Mouse (Mus musculus): ENCODE measurements around the gene Sidt1.

Gene Sidt1

GRCm38 (mm10) chr16:44332861-44333284 lies at the start of gene Sidt1:
Gene Sidt1, minus strand, starts transcription at chr16:44333196.
- DNase-seq (ENCODE audit: low spot score) = peak; percentile 82

GRCm38 (mm10) chr16:44381578-44381977 lies 48.6 kb upstream of the Sidt1 start:
- DNase-seq (ENCODE audit: low spot score) = no peak

- no peak for DNase-seq (ENCODE audit: low spot score)
Observed at GRCm38 (mm10) chr16:44380006-44380405, 47.0 kb upstream of the Sidt1 start.

- no peak for DNase-seq (ENCODE audit: low spot score)
Observed at GRCm38 (mm10) chr16:44375459-44375858, 42.5 kb upstream of the Sidt1 start.

- DNase-seq (ENCODE audit: low spot score) = no peak
Observed at GRCm38 (mm10) chr16:44365522-44365921, 32.5 kb upstream of the Sidt1 start.

- DNase-seq (ENCODE audit: low spot score) = peak; percentile 50
Observed at GRCm38 (mm10) chr16:44361921-44362890, 29.2 kb upstream of the Sidt1 start.

GRCm38 (mm10) chr16:44357571-44358268 lies 24.7 kb upstream of the Sidt1 start:
- DNase-seq (ENCODE audit: low spot score) = peak; percentile 86

GRCm38 (mm10) chr16:44356291-44356690 lies 23.3 kb upstream of the Sidt1 start:
- no peak for DNase-seq (ENCODE audit: low spot score)

- no peak for DNase-seq (ENCODE audit: low spot score)
Observed at GRCm38 (mm10) chr16:44349801-44350397, 16.9 kb upstream of the Sidt1 start.

GRCm38 (mm10) chr16:44347071-44347901 lies 14.3 kb upstream of the Sidt1 start, which contains the start of gene Spice1:
Gene Spice1, plus strand, starts transcription at chr16:44347121.
- peak; percentile 95 for DNase-seq (ENCODE audit: low spot score)

GRCm38 (mm10) chr16:44337541-44337940 lies 4.5 kb upstream of the Sidt1 start:
- peak; percentile 51 for DNase-seq (ENCODE audit: low spot score)

- no peak for DNase-seq (ENCODE audit: low spot score)
Observed at GRCm38 (mm10) chr16:44331995-44332860, 768 bp downstream of the Sidt1 start.

- DNase-seq (ENCODE audit: low spot score) = no peak
Observed at GRCm38 (mm10) chr16:44331671-44331994, 1.4 kb downstream of the Sidt1 start.

- no peak for DNase-seq (ENCODE audit: low spot score)
Observed at GRCm38 (mm10) chr16:44331154-44331553, 1.8 kb downstream of the Sidt1 start.

- no peak for DNase-seq (ENCODE audit: low spot score)
Observed at GRCm38 (mm10) chr16:44330657-44331056, 2.3 kb downstream of the Sidt1 start.

GRCm38 (mm10) chr16:44328644-44329043 lies 4.4 kb downstream of the Sidt1 start:
- no peak for DNase-seq (ENCODE audit: low spot score)

GRCm38 (mm10) chr16:44320232-44320631 lies 12.8 kb downstream of the Sidt1 start:
- peak; percentile 50 for DNase-seq (ENCODE audit: low spot score)

- no peak for DNase-seq (ENCODE audit: low spot score)
Observed at GRCm38 (mm10) chr16:44316350-44316749, 16.6 kb downstream of the Sidt1 start.

GRCm38 (mm10) chr16:44313422-44313821 lies 19.6 kb downstream of the Sidt1 start:
- DNase-seq (ENCODE audit: low spot score) = no peak

GRCm38 (mm10) chr16:44305606-44306005 lies 27.4 kb downstream of the Sidt1 start:
- no peak for DNase-seq (ENCODE audit: low spot score)

- DNase-seq (ENCODE audit: low spot score) = no peak
Observed at GRCm38 (mm10) chr16:44303822-44304221, 29.2 kb downstream of the Sidt1 start.

Measured in T-cell, adult 2 months (primary cell).